Mouse (Mus musculus) spleen, adult 2 months (tissue): Measurements from ENCODE around the gene Spata13. TPM values are rescaled to one million over a fixed set of nuclear protein-coding genes. Genes with fewer than 3 reads are reported as not detected.

Experiments
- DNase-seq, 2 experiments: peaks; one replicate each; pipeline versions ENCODE4 v3.0.0 to v3.0.0-alpha.2; 2012 to 2021; ENCODE audit warnings: low spot score in 2 of 2, low read depth in 1 of 2
- H3K27ac ChIP-seq: fragments of 200-500 bp; 2 replicates; pipeline ENCODE4 v1.5.1; 2012; ENCODE audit warnings: low read length, inconsistent platforms; ENCODE audit not compliant: insufficient read depth
- H3K27me3 ChIP-seq: fragments of 200-500 bp; 2 replicates; pipeline ENCODE4 v1.6.1; 2012; ENCODE audit warnings: mild to moderate bottlenecking, moderate library complexity, low read length, inconsistent platforms; ENCODE audit not compliant: control insufficient read depth, insufficient read depth
- H3K36me3 ChIP-seq: fragments of 200-500 bp; 2 replicates; pipeline ENCODE4 v1.6.1; 2012; ENCODE audit warnings: mild to moderate bottlenecking, low read length, inconsistent platforms; ENCODE audit not compliant: control insufficient read depth, insufficient read depth
- H3K4me1 ChIP-seq: fragments of 200-500 bp; 2 replicates; pipeline ENCODE4 v1.6.1; 2011; ENCODE audit warnings: inconsistent platforms; ENCODE audit not compliant: control insufficient read depth, insufficient read depth, insufficient read length
- H3K4me3 ChIP-seq: fragments of 200-500 bp; 2 replicates; pipeline ENCODE4 v1.5.1; 2011; ENCODE audit warnings: mild to moderate bottlenecking, inconsistent platforms; ENCODE audit not compliant: insufficient read depth, insufficient read length; ENCODE audit errors: extremely low read depth
- CTCF ChIP-seq: fragments of 200-500 bp; IDR thresholded peaks from 2 replicates; pipeline ENCODE4 v1.5.1; 2011; ENCODE audit warnings: mild to moderate bottlenecking, inconsistent platforms; ENCODE audit not compliant: insufficient read depth, insufficient read length, insufficient replicate concordance; ENCODE audit errors: extremely low read depth
- POLR2A ChIP-seq: fragments of 200-500 bp; IDR thresholded peaks from 2 replicates; pipeline ENCODE4 v1.6.1; 2011; ENCODE audit warnings: low read depth, low read length, inconsistent platforms
- WGBS: fragments of 180-500 bp; shearing (Covaris S2); methylation state at CpG from one replicate; pipeline ENCODE4 v1.1.7; 2018; 5-methylcytosine and 5-hydroxymethylcytosine counted together
- polyA plus RNA-seq: library from polyadenylated mRNA; depleted of rRNA; stranded (reverse); fragments of >200 nt; gene quantifications from 2 replicates; pipeline ENCODE4 v1.2.3, GENCODE M21; 2012

Gene Spata13
- polyA plus RNA-seq, 1 experiment, result 23.5 TPM

DNA sequence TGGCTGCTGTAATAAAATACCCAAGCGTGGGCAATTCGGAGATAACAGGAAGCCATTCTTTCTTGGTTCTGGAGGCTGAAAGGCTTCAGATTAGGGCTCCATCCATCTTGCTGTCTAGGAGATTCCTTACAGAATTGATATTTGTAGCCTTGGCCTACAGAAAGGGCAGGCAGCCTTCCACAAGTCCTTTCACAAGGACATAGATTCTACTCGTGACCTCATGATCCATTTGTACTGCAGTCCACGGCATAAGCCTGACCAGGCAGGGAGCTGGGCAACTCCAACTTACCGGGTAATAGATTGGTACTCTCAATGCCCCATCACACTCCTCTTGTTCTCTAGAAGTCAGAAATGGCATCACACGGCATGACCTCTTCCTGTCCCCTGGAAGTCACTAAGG lies 8.3 kb upstream of the Spata13 start:
- DNase-seq, result no peak
- H3K4me1 ChIP-seq, result no peaks in the 10 kb centered on the region
- H3K27me3 ChIP-seq, result no peaks in the 10 kb centered on the region
- H3K36me3 ChIP-seq, result no peaks in the 10 kb centered on the region
- no peak overlapping the region for H3K27ac ChIP-seq
- H3K4me3 ChIP-seq, result no peak overlapping the region
- 78% methylated on average over 6 of the region's 6 CpGs for WGBS
- TF ChIP-seq POLR2A (no peak), CTCF (no peak)

DNA sequence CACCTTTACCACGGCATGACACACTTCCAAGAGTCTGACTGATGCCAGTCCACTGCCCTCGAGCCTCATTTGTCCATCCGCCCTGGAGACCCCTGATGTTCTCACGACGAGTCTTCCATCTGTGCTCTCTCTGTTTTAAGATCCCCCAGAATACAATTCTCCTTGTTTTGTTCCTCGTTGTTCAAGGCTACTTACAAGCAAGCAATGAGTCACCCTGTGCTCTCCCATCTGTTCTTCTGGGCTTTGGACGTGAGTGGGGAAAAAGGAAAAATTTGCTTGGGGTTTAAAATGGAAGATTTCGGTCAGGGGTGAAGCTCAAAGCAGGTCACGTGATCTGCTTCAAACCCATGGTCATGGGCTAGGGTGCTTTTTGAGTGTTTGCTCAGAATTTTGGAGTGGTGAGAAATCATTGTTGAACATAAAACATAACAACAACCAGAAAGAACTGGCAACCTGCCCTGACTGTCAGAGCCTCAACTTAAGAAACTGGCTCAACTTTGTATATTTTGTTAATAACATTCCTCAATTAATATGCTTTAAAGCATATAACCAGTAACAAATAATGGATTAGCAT lies 3.8 kb upstream of the Spata13 start:
- no peaks in the 10 kb centered on the region; the same call in 1 of the 2 replicates for H3K4me1 ChIP-seq
- H3K27me3 ChIP-seq, result no peaks in the 10 kb centered on the region
- no peak for TF ChIP-seq CTCF
- no peak for TF ChIP-seq POLR2A
- no peak for DNase-seq
- H3K36me3 ChIP-seq, result no peaks in the 10 kb centered on the region
- WGBS, result 76% methylated on average over 9 of the region's 9 CpGs
- H3K27ac ChIP-seq, result no peak overlapping the region
- H3K4me3 ChIP-seq, result no peak overlapping the region

DNA sequence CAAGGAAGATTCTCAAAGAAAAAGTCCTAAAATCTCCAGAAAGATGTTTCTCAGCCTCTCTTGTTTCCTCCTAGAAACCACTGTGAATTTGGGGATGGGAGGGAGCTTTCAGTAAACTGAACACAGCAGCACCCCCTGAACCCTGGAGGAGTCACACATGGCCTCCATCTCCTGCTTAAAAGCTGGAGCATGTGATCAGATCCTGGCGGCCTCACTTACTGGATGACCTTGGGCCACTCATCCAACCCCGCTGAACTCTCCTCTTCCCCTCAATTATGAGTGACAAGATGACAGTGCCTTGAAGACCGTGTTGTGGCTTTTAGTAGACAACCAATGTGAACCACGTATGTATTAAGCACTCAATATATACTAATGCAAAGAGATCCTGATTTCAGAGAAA lies 2.8 kb upstream of the Spata13 start:
- H3K36me3 ChIP-seq, result no peaks in the 10 kb centered on the region
- no peaks in the 10 kb centered on the region; the same call in 1 of the 2 replicates for H3K27me3 ChIP-seq
- no peak for TF ChIP-seq CTCF
- no peak for TF ChIP-seq POLR2A
- DNase-seq, result no peak
- no peak overlapping the region for H3K27ac ChIP-seq
- H3K4me1 ChIP-seq, result no peaks in the 10 kb centered on the region; the same call in none of the 2 replicates
- WGBS, result 76% methylated on average over 4 of the region's 4 CpGs
- H3K4me3 ChIP-seq, result no peak overlapping the region

DNA sequence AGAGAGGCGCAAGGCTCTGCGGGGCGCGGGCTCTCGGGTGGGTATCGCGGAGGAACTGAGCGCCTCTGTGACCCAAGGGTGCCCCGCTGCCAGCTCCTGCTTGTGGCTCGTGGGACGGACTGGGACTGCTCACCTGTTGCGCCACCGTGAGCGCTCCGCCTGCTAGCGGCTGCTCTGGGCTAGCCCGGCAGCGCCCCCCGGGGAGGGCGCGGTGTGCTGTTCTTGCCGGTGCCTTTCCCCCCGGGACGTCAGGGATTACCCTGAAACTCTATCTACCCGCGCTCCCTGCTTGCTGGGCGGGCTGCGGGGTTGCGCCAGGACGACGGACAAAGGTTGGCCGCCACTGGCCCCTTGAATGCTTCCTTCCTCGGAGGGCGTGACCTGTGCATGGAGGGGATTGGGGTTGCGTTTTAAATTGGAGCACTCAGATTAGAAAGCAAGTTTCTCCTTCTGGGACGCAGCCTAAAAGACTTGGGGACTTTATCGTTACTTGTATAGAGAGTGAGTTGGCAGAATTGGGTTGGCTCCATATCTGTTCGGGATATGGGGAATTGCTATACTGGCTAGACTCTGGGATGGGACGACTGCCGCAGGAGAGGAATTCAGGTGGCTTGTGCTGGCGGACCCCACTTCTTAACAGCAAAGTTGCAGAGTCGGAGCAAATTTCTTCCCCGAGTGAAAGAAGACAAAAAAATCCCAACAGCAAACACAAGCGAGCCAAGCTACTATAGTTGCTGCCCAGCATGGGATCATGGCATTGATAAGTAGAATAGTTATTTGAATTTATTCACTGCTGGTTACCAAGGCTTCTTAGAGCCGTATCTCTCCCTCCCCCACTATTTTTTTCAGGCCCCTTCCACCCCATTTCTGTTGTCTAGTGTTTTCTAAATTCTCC lies 1.3 kb downstream of the Spata13 start:
- H3K27me3 ChIP-seq, result no peaks in the 10 kb centered on the region; the same call in 1 of the 2 replicates
- peaks cover 2% of the 10 kb centered on the region; the same call in 1 of the 2 replicates for H3K36me3 ChIP-seq
- peak overlapping the region; percentile 78 for H3K4me3 ChIP-seq
- under 1% methylated on average over 45 of the region's 45 CpGs for WGBS
- peak in 1 of 2 experiments; percentile 48 for DNase-seq
- H3K27ac ChIP-seq, result peak overlapping the region; percentile 41; the same call in 1 of the 2 replicates
- no peak for TF ChIP-seq POLR2A
- no peak for TF ChIP-seq CTCF
- H3K4me1 ChIP-seq, result no peaks in the 10 kb centered on the region; the same call in none of the 2 replicates

DNA sequence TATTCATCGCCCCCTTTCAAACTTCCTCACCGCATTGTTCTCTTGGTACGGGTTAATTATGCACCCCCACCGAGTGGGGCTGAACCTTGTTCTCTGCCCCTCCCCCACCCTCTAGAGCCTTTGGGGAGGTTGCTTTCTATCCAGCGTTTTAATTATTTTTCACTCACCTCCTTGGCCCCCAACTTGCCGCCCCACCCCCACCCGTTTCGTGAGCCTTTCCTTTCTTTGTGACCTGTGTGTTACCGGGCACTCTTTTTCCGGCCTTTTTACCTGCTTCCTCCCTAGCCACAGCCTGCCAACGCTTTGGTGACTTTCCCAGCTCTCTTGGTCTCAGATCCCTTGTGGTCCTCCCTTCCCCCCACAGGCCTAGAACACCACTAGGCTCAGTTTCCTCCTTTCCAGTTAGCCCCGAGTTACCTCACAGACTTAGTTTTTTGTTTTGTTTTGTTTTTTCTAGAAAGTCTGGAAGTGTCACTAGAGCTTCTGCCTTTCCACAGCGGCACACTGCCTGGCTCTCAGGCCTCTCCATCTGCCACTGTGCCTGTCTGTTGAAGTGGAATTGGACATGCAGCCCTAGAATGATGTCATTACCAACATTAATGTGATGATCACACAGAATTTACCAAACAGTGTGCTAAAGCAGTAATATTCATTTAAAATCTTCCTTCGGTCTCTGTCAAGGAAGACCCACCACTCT lies 2.3 kb downstream of the Spata13 start:
- H3K4me3 ChIP-seq, result no peak overlapping the region
- H3K36me3 ChIP-seq, result peaks cover 2% of the 10 kb centered on the region; the same call in 1 of the 2 replicates
- H3K27ac ChIP-seq, result no peak overlapping the region
- H3K4me1 ChIP-seq, result no peaks in the 10 kb centered on the region; the same call in none of the 2 replicates
- WGBS, result 16% methylated on average over 14 of the region's 14 CpGs
- DNase-seq, result no peak
- no peaks in the 10 kb centered on the region; the same call in 1 of the 2 replicates for H3K27me3 ChIP-seq
- TF ChIP-seq CTCF (no peak), POLR2A (no peak)

DNA sequence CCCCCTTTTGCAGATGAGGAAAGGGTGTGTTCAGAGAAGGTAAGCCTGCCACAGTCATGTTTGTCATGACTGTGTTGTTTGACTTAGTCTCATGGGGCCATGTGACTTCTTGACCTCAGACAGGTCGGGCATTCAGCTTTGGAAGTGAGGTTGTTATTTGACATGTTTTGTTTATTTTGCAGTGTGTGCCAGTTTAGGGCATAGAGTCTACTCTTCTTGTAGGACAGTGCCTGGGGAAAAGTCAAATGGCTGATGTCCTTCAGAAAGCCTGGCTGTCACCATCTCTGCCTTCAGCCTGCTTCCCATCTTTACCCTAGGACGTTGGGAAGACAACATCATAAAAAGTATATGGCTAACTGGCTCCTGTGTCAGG lies 2.8 kb downstream of the Spata13 start:
- TF ChIP-seq POLR2A (no peak), CTCF (no peak)
- no peaks in the 10 kb centered on the region; the same call in 1 of the 2 replicates for H3K27me3 ChIP-seq
- no peak overlapping the region for H3K4me3 ChIP-seq
- peaks cover 2% of the 10 kb centered on the region; the same call in 1 of the 2 replicates for H3K36me3 ChIP-seq
- H3K4me1 ChIP-seq, result no peaks in the 10 kb centered on the region; the same call in none of the 2 replicates
- no peak overlapping the region for H3K27ac ChIP-seq
- 69% methylated on average over 2 of the region's 2 CpGs for WGBS
- no peak for DNase-seq
